Mouse (Mus musculus) neural tube, embryonic 15.5 days (tissue): ENCODE data around the gene Slc9a3r1. TPM values are rescaled to one million over a fixed set of nuclear protein-coding genes. Genes with fewer than 3 reads are reported as not detected.

Source experiments
- ATAC-seq: fragments of 200-750 bp; cut with Nextera tagmentation; 2 replicates; pipeline ENCODE4 v1.8.0; 2017; ENCODE audit warnings: mild to moderate bottlenecking, moderate TSS enrichment, moderate library complexity; ENCODE audit not compliant: low FRiP score
- H3K27ac ChIP-seq: fragments of 300-500 bp; sonication (generic); replicated peaks from 2 replicates; pipeline ENCODE4 v1.5.1; 2015; ENCODE audit warnings: mild to moderate bottlenecking, inconsistent platforms
- H3K27me3 ChIP-seq: fragments of 300-500 bp; sonication (generic); replicated peaks from 2 replicates; pipeline ENCODE4 v1.6.1; 2015; ENCODE audit warnings: inconsistent platforms
- H3K36me3 ChIP-seq: fragments of 300-500 bp; sonication (generic); 2 replicates; pipeline ENCODE4 v1.6.1; 2015; ENCODE audit warnings: inconsistent platforms
- H3K4me1 ChIP-seq: fragments of 300-500 bp; sonication (generic); 2 replicates; pipeline ENCODE4 v1.6.1; 2015; ENCODE audit warnings: inconsistent platforms
- H3K4me2 ChIP-seq: fragments of 300-500 bp; sonication (generic); 2 replicates; pipeline ENCODE4 v1.6.1; 2015; ENCODE audit warnings: inconsistent platforms, mild to moderate bottlenecking, moderate library complexity
- H3K4me3 ChIP-seq: fragments of 300-500 bp; sonication (generic); replicated peaks from 2 replicates; pipeline ENCODE4 v1.5.1; 2015; ENCODE audit warnings: mild to moderate bottlenecking, inconsistent platforms
- H3K9ac ChIP-seq: fragments of 300-500 bp; sonication (generic); replicated peaks from 2 replicates; pipeline ENCODE4 v1.6.1; 2015; ENCODE audit warnings: mild to moderate bottlenecking, inconsistent platforms
- H3K9me3 ChIP-seq: fragments of 300-500 bp; sonication (generic); replicated peaks from 2 replicates; pipeline ENCODE4 v1.6.1; 2016; ENCODE audit warnings: inconsistent platforms
- WGBS: fragments of 180-500 bp; shearing (Covaris S2); methylation state at CpG from one replicate; pipeline ENCODE4 v1.1.7; 2015; ENCODE audit warnings: mixed read lengths; 5-methylcytosine and 5-hydroxymethylcytosine counted together
- polyA plus RNA-seq: library from polyadenylated mRNA; unstranded; fragments of >200 nt; fragmentation: Nextera tagmentation; extraction: Ambion mirVana; gene quantifications from 2 replicates; pipeline ENCODE4 v1.2.1, GENCODE M21; 2015

Gene Slc9a3r1
- 45.5 and 80.6 TPM in 2 replicates for polyA plus RNA-seq

DNA sequence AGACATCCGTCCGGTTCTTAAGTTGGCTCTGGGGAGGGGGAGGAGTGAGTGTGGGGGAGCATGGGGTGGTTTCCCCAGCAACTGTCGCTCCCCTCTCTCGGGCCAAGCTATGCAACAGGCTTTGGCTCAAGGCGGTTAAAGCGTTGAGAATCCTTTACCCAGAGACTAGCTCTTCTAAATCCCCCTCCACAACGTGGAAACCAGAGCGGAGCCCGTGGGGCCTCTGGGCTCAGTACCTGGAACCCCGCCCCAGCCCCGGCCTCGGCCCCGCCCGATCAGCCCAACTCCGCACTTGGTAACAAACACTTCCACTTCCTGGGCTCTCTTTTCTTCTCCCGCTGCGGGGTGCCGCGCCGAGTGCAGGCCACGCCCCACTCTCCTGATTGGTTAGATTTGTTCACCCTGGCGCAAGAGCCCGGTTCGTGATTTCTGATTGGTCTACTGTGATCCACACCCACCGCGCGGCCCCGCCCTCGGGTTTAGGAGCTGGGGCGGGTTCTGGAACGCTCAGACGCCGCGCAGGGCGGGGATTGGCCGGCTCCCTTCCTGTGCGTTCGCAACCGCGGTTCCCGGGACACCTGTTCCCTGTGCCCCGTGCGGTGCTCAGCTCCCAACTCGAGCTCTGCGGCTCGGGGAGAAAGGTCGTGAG is at the start of gene Slc9a3r1:
Gene Slc9a3r1, plus strand, starts transcription at position 510 of the 649 bp plus-strand sequence.
- peak within 1 kb of the TSS; percentile 62 for H3K4me2 ChIP-seq
- ATAC-seq: peak; percentile 91
- peaks cover 51% of the 10 kb centered on the region for H3K27me3 ChIP-seq
- peaks cover 39% of the 10 kb centered on the region for H3K4me1 ChIP-seq
- H3K9me3 ChIP-seq: no peaks in the 10 kb centered on the region
- H3K27ac ChIP-seq: peak within 1 kb of the TSS; percentile 73
- 0% methylated on average over 47 of the region's 47 CpGs for WGBS
- peak within 1 kb of the TSS; percentile 51 for H3K4me3 ChIP-seq
- no peaks in the 10 kb centered on the region for H3K36me3 ChIP-seq
- peak within 1 kb of the TSS; percentile 51 for H3K9ac ChIP-seq

DNA sequence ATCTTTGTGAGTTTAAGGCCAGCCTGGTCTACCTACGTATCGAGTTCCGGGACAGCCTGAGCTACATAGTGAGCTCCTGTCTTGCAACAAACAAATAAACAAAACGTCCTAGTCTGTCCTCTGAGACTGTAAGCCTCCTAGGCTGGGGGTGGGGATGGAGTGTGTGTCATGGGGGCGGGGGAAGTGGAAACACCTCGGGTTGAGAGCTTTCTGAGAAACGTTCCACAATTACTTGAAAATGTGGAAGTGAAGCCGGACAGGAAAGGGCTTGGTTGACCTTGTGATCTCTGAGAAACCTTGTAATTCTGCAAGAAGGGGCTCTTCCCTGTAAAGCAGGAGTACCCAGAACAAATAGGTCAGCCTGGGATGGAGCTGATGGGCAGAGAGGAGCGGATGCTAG is 43.7 kb upstream of the Slc9a3r1 start:
- Histone ChIP-seq H3K27ac (no peak overlapping the region), H3K9ac (no peak overlapping the region), H3K4me1 (no peaks in the 10 kb centered on the region), H3K4me3 (no peak overlapping the region), H3K27me3 (no peaks in the 10 kb centered on the region), H3K9me3 (no peaks in the 10 kb centered on the region), H3K4me2 (no peak overlapping the region), H3K36me3 (no peaks in the 10 kb centered on the region)
- no peak for ATAC-seq
- 81% methylated on average over 9 of the region's 9 CpGs for WGBS

DNA sequence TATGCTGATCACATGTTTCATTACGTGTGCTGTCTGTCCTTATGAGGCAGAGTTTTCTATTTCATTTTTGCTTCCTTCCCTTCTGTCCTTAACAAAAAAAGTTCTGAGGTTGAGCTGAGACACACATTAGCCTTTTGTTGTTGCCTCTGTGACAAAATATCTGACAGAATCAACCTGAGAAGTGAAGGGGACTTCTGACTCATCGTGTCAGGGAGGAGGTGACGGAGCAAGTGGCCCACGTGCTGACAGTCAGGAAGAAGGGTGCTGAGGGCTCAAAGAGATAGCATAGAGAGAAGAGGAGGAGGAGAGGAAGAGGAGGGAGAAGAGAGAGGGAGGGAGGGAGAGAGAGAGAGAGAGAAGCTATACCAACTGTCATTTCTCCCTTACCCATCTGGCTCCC is 34.7 kb upstream of the Slc9a3r1 start:
- H3K4me3 ChIP-seq: no peak overlapping the region
- WGBS: 88% methylated on average over 4 of the region's 4 CpGs

DNA sequence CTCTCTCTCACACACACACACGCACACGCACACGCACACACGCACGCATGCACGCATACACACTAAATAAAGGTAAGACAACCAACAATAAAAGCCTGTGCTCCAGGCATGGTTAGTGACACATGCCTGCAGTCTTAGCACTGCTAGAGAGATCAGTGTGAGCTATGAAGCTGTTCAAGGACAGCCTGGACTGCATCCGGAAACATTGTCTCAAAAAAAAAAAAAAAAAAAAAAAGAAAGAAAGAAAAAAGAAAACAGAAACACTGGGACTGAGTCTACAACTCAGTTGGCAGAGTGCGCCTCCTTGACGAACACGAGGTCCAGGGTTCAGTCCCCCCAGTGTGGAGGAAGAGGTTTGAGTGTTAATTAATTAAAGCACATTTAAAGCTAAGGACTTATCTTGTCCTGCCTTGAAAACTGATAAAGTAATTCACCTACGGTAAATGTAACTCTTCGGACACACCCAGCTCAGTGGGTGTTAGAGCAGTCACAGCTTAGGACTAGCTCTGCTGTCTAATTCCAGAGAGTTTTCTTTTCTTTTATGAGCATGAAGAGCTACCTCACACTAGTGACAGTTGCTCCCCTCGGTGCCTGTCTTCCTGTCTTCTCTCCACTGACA is 33.5 kb upstream of the Slc9a3r1 start:
- no peak overlapping the region for H3K4me3 ChIP-seq
- ATAC-seq: no peak
- no peaks in the 10 kb centered on the region for H3K9me3 ChIP-seq
- H3K36me3 ChIP-seq: no peaks in the 10 kb centered on the region
- no peaks in the 10 kb centered on the region for H3K4me1 ChIP-seq
- H3K9ac ChIP-seq: no peak overlapping the region
- H3K27ac ChIP-seq: no peak overlapping the region
- H3K27me3 ChIP-seq: 0 out of 2 replicates have a peak, but pooled peaks cover 2% of the 10 kb centered on the region
- no peak overlapping the region for H3K4me2 ChIP-seq
- WGBS: 90% methylated on average over 13 of the region's 13 CpGs

More for the DNA sequence above, 34.7 kb upstream of the Slc9a3r1 start:
- ATAC-seq: no peak
- Histone ChIP-seq H3K9me3 (no peaks in the 10 kb centered on the region), H3K4me2 (no peak overlapping the region), H3K27me3 (0 out of 2 replicates have a peak, but pooled peaks cover 2% of the 10 kb centered on the region), H3K27ac (no peak overlapping the region), H3K4me1 (no peaks in the 10 kb centered on the region), H3K36me3 (no peaks in the 10 kb centered on the region), H3K9ac (no peak overlapping the region)

DNA sequence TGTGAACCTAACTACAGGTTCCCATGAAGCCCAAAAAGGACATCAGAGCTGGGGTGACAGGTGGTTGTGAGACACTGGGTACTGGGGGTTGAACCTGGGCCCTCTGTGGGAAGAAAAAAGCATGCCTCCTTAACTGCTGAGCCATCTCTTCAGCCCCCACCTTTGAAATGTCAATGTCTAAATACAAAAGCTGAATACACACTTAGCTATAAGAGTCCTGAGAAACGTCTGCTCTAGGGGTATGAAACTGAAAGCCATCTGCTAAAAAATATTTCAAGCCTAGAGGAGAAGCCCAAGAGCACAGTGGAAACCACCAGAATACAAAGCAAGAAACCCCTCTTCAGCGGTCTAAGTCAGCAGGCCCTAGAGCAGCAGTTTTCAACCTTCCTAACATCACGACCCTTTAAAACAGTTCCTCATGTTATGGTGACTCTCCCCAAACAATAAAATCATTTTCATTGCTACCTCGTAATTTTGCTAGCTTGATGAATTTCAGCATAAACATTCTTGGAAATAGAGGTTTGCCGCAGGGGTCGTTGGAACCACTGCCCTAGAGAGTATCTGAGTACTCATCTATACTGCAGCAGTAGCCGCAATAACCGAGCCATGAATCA is 31.3 kb upstream of the Slc9a3r1 start:
- no peak overlapping the region for H3K4me2 ChIP-seq
- H3K4me3 ChIP-seq: no peak overlapping the region
- H3K9ac ChIP-seq: no peak overlapping the region
- H3K27ac ChIP-seq: no peak overlapping the region
- 0 out of 2 replicates have a peak, but pooled peaks cover 2% of the 10 kb centered on the region for H3K27me3 ChIP-seq
- no peaks in the 10 kb centered on the region for H3K4me1 ChIP-seq
- H3K36me3 ChIP-seq: no peaks in the 10 kb centered on the region
- no peak for ATAC-seq
- 80% methylated on average over 8 of the region's 8 CpGs for WGBS
- H3K9me3 ChIP-seq: no peaks in the 10 kb centered on the region

DNA sequence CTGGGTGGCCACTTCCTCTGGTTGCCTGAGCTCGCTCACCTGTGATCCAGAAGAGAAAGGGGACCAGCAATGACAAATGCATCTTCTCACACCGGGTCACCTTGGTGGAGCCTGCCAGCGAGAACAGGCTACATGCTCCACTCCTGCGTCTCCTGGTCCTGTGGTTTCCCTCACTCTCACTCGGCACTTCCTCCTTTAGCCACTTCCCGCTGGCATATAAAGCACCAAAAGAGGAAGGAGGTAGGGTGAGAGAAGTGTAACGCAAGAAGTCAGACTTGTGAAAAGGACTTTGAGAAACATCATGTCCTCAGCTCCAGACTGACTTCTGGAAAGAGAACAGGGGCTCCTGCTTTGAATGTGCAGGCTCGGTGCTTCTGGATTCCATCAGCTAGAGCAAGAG is 29.3 kb upstream of the Slc9a3r1 start, which contains the start of gene Cd300lf:
Gene Cd300lf, minus strand, starts transcription at position 193 of the 400 bp plus-strand sequence.
- Histone ChIP-seq H3K9me3 (no peaks in the 10 kb centered on the region), H3K9ac (no peak within 1 kb of the TSS), H3K36me3 (no peaks in the 10 kb centered on the region), H3K27me3 (no peaks in the 10 kb centered on the region), H3K4me3 (no peak within 1 kb of the TSS), H3K4me2 (no peak within 1 kb of the TSS), H3K27ac (no peak within 1 kb of the TSS), H3K4me1 (no peaks in the 10 kb centered on the region)
- WGBS: 85% methylated on average over 8 of the region's 8 CpGs
- no peak for ATAC-seq

GRCm38 (mm10) chr11:115138597-115139262 is 24.4 kb upstream of the Slc9a3r1 start:
- Histone ChIP-seq H3K9me3 (no peaks in the 10 kb centered on the region), H3K9ac (no peak overlapping the region), H3K27ac (no peak overlapping the region), H3K4me3 (no peak overlapping the region), H3K4me2 (no peak overlapping the region), H3K36me3 (no peaks in the 10 kb centered on the region), H3K27me3 (no peaks in the 10 kb centered on the region), H3K4me1 (no peaks in the 10 kb centered on the region)
- ATAC-seq: no peak
- 83% methylated on average over 5 of the region's 5 CpGs for WGBS

GRCm38 (mm10) chr11:115141970-115142369 is 21.2 kb upstream of the Slc9a3r1 start:
- no peak overlapping the region for H3K4me2 ChIP-seq
- no peak for ATAC-seq
- H3K36me3 ChIP-seq: no peaks in the 10 kb centered on the region
- no peaks in the 10 kb centered on the region for H3K27me3 ChIP-seq
- 94% methylated on average over 2 of the region's 2 CpGs for WGBS
- H3K27ac ChIP-seq: no peak overlapping the region
- no peak overlapping the region for H3K4me3 ChIP-seq
- H3K4me1 ChIP-seq: no peaks in the 10 kb centered on the region
- no peaks in the 10 kb centered on the region for H3K9me3 ChIP-seq
- no peak overlapping the region for H3K9ac ChIP-seq

DNA sequence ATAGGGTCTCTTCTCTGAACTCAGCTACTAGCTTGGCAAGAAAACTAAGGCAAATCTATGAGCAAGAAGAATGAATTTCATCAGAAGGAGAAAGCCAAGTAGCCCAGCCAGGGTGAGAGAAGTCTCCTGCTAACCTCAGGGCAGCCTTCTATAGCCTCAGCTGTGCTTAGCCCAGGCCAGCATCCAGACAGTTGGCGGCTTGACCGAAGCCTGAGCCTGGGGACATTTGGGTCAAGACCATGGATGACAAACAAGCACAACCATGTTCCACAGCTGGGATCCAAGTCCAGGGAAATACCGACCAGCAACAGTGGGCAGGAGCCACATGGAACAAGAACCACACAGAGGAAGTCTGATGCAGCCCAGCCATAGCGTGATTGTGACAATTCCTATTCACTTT is 15.3 kb upstream of the Slc9a3r1 start:
- Histone ChIP-seq H3K4me2 (no peak overlapping the region), H3K36me3 (no peaks in the 10 kb centered on the region), H3K27ac (no peak overlapping the region), H3K4me1 (peaks cover 13% of the 10 kb centered on the region), H3K9ac (no peak overlapping the region), H3K4me3 (no peak overlapping the region), H3K9me3 (no peaks in the 10 kb centered on the region), H3K27me3 (peaks cover 2% of the 10 kb centered on the region; the same call in 1 of the 2 replicates)
- 85% methylated on average over 4 of the region's 4 CpGs for WGBS
- no peak for ATAC-seq

- Histone ChIP-seq H3K4me2 (no peak overlapping the region), H3K9ac (no peak overlapping the region), H3K4me3 (no peak overlapping the region), H3K27me3 (peaks cover 29% of the 10 kb centered on the region), H3K9me3 (no peaks in the 10 kb centered on the region), H3K4me1 (peaks cover 21% of the 10 kb centered on the region), H3K27ac (no peak overlapping the region), H3K36me3 (no peaks in the 10 kb centered on the region)
- no peak for ATAC-seq
- WGBS: 51% methylated on average over 6 of the region's 6 CpGs
These were observed 12.3 kb upstream of the Slc9a3r1 start for GRCm38 (mm10) chr11:115150741-115151254.

DNA sequence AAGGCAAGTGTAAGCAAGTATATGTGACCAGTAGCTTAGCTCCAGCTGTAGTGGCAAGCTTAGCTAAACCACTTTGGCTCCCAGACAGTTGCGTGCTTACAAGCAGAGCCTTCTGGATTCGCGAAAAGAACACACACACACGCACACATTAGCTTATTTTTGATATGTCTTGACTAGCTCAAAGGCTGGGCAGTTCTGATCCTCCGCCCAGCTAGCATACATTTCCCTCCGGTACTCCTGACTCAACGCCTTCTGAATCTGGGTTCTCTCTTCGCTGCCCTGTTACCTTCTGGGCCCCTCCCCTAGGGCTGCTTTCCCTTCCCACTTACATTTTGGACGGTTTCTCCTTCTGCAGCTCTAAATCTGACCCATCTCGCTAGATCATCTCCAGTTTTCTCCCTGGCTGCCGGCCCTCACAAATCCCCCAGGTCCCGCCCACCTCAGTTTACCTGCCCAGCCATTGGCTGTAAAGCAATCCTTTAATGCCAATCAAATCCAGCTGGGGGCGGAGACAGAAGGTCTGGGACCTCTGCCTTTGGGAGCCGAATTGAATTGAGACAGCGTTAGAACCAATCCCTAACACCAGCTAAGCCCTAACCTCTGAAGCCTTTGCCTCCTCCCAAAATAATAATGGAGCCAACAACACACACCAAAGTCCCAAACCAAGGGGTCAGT is 11.2 kb upstream of the Slc9a3r1 start:
- no peaks in the 10 kb centered on the region for H3K9me3 ChIP-seq
- H3K4me1 ChIP-seq: peaks cover 21% of the 10 kb centered on the region
- peak; percentile 84 for ATAC-seq
- H3K27me3 ChIP-seq: peaks cover 39% of the 10 kb centered on the region
- 9% methylated on average over 15 of the region's 15 CpGs for WGBS
- H3K36me3 ChIP-seq: no peaks in the 10 kb centered on the region
- H3K9ac ChIP-seq: peak overlapping the region; percentile 41
- peak overlapping the region; percentile 57 for H3K4me2 ChIP-seq
- H3K27ac ChIP-seq: 0 out of 2 replicates have a peak overlapping the region, but pooled peaks have one; percentile 11
- H3K4me3 ChIP-seq: peak overlapping the region; percentile 39
